Mouse (Mus musculus) cerebellum, adult 9-11 months (tissue): ENCODE results near the gene Vmn1r175.
"Not testable (repeated sequence)": the region's sequence is repeated elsewhere in the genome, so short reads cannot be mapped to it uniquely, and the experiment has no call there.

Experiments used
- DNase-seq: peaks from one replicate; pipeline ENCODE4 v3.0.0; 2022

Vmn1r175 gene

GRCm38 (mm10) chr7:23810543-23810942 lies at the start of gene Vmn1r175:
TSS of gene Vmn1r175 (minus strand) at chr7:23810643.
- DNase-seq: not testable (repeated sequence)

- not testable (repeated sequence) for DNase-seq
These were observed 26.8 kb upstream of the Vmn1r175 start, which contains the start of gene Vmn1r176 for GRCm38 (mm10) chr7:23837272-23837671. TSS of gene Vmn1r176 (minus strand) at chr7:23837372.

DNA sequence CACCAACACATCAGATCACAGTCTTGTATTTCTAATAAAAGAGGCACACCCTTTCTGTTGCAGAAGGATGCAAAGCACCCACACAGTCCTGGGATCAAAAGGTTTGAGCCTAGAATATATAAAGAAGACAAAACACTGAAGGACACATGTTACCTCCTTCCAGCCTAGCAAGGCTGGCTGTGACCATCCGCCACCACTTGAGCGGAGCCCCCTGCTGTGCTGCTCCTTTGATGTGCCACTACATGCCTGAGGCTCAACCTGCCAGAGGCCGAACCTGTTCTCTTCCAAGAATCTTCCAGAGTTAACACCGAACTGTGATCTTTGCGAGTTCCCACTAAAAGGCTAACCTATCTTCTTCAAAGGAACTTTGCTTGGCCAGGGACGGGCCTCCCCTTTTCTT lies 25.9 kb downstream of the Vmn1r175 start:
- no peak for DNase-seq
